ENCODE assay signal across 9 mouse cellular contexts in genomic region chrX:10617119-10617518, GRCm38 (mm10).
DNase-seq lines count a peak whose midpoint lies in the region; ATAC-seq and TF ChIP-seq lines count a peak whose summit lies in the region.
"Had no signal": no experiment of that assay in that cellular context is flagged by ENCODE, and none has a peak within 500 bp of the region (broad histone marks: within the 10 kb centered on the region; RNA-seq: fewer than 3 reads in every experiment).

No protein-coding gene starts in this region.

- H3K36me3 ChIP-seq in neural tube, embryonic 15.5 days = no peaks in the 10 kb centered on the region
- H3K36me3 ChIP-seq: heart, embryonic 13.5 days had no signal

- no peak overlapping the region for H3K9ac ChIP-seq in neural tube, embryonic 15.5 days (replicated peaks)
- H3K9ac ChIP-seq: heart, embryonic 13.5 days had no signal

- H3K4me3 ChIP-seq in neural tube, embryonic 15.5 days (replicated peaks) = no peak overlapping the region
- H3K4me3 ChIP-seq: heart, embryonic 13.5 days had no signal

- TF ChIP-seq CTCF in brain, embryonic 14.5 days (IDR thresholded peaks at IDR 0.05; ENCODE audit: borderline replicate concordance, extremely low read depth, insufficient read depth, insufficient read length) = peak; percentile 56; the same call in 1 of the 2 replicates

- no peaks in the 10 kb centered on the region for H3K4me1 ChIP-seq in neural tube, embryonic 15.5 days
- H3K4me1 ChIP-seq: heart, embryonic 13.5 days had no signal

- ATAC-seq in neural tube, embryonic 15.5 days (ENCODE audit: low FRiP score) = no peak

- TF ChIP-seq POLR2A in brain, embryonic 14.5 days (IDR thresholded peaks at IDR 0.05; ENCODE audit: borderline replicate concordance, extremely low read depth, insufficient read depth, insufficient read length, poor library complexity, severe bottlenecking) = no peak

- no peaks in the 10 kb centered on the region for H3K27me3 ChIP-seq in neural tube, embryonic 15.5 days (replicated peaks)
- H3K27me3 ChIP-seq: heart, embryonic 13.5 days had no signal

- intact Hi-C loops in gastrocnemius, postnatal 14 days (cut with DNase I; ENCODE audit: low total_unique reads) = no loop called here

- peak; percentile 9 to 14 for DNase-seq in heart, adult 18-20 months
- DNase-seq in heart, adult 11 months = no peak
- peak; percentile 16 for DNase-seq in neural tube, embryonic 10.5 days (ENCODE audit: extremely low spot score, low spot score)
- DNase-seq in brain, embryonic 14.5 days (ENCODE audit: low read depth) = peak; percentile 74
- DNase-seq in kidney, postnatal 4 days = peak; percentile 20 to 39
- no peak for DNase-seq in gastrocnemius, postnatal 14 days
- DNase-seq in layer of hippocampus, adult 9-10 months (ENCODE audit: low spot score) = no peak

- 20% methylated on average over 5 of the region's 5 CpGs for WGBS in neural tube, embryonic 15.5 days

- no peaks in the 10 kb centered on the region for H3K9me3 ChIP-seq in neural tube, embryonic 15.5 days (replicated peaks)
- H3K9me3 ChIP-seq: heart, embryonic 13.5 days had no signal

- no peak overlapping the region for H3K27ac ChIP-seq in neural tube, embryonic 15.5 days (replicated peaks)
- H3K27ac ChIP-seq: heart, embryonic 13.5 days had no signal

- H3K4me2 ChIP-seq in neural tube, embryonic 15.5 days = no peak overlapping the region
- H3K4me2 ChIP-seq: heart, embryonic 13.5 days had no signal

Comparison
In these comparisons a context has a peak if more than half of its experiments do, and no peak if none do; other contexts are left out.
1. DNase-seq: peak in heart, adult 18-20 months (2 of 2), neural tube, embryonic 10.5 days (single experiment), brain, embryonic 14.5 days (single experiment) and kidney, postnatal 4 days (2 of 2); none in heart, adult 11 months (single experiment), gastrocnemius, postnatal 14 days (single experiment) and layer of hippocampus, adult 9-10 months (single experiment).